Mouse (Mus musculus): Measurements from ENCODE around the gene Zfp36l1. TPM values are rescaled to one million over a fixed set of nuclear protein-coding genes. Genes with fewer than 3 reads are reported as not detected.
A peak's percentile ranks its signal among the peaks of the same experiment; 100 is the strongest.

Gene Zfp36l1
- total and polyA plus RNA-seq, 3 experiments = 65.0 to 79.4 (median 74.4) TPM

DNA sequence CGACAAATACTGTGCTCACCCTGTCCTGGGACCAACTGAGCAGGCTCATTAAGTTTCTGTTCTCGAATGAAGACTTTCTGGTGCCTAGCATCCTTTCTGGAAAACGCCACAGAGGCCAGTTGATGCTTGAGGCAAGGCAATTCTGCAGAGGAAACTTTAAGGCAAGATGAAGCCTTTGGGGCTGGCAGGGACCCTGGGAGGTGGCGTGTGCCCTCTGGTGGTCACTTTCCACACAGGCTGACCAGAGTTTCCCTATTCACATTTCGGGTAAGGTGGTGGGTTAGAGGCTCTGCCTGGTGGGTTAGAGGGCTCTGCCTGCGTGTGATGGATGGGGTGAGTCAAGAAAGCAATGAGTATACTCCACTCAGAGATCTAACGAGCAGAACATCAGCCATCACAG lies 28.7 kb upstream of the Zfp36l1 start:
- no peak overlapping the region for H3K27ac ChIP-seq
- no peak overlapping the region for H3K9ac ChIP-seq (ENCODE audit: low read depth, low read length)
- peak; percentile 47 to 71 for DNase-seq
- peaks cover under 1% of the 10 kb centered on the region; the same call in 1 of the 2 replicates for H3K4me1 ChIP-seq (ENCODE audit: control insufficient read depth, insufficient read depth, low read length)
- H3K27me3 ChIP-seq (ENCODE audit: control insufficient read depth, insufficient read depth, low read length) = no peaks in the 10 kb centered on the region
- no peaks in the 10 kb centered on the region for H3K36me3 ChIP-seq (ENCODE audit: control insufficient read depth, insufficient read depth, low read length)
- H3K79me2 ChIP-seq (replicated peaks; ENCODE audit: control insufficient read depth, insufficient read depth, low read length) = no peaks in the 10 kb centered on the region
- TF ChIP-seq POLR2A (IDR thresholded peaks at IDR 0.05; ENCODE audit: insufficient read depth, low read depth, low read length) (no peak), CTCF (IDR thresholded peaks at IDR 0.05) (peak; percentile 96), EP300 (IDR thresholded peaks at IDR 0.05; ENCODE audit: insufficient read depth, low read depth, low read length) (0 out of 2 replicates have a peak, but pooled peaks have one; percentile 37)
- intact Hi-C loops (cut with DNase I) = loop anchor here (1.0 to 2.0 kb wide), 2 partner anchors 615 to 782 kb away; no protein-coding TSS in a partner anchor
- H3K4me3 ChIP-seq = no peak overlapping the region
- WGBS = 20% methylated on average over 7 of the region's 7 CpGs

DNA sequence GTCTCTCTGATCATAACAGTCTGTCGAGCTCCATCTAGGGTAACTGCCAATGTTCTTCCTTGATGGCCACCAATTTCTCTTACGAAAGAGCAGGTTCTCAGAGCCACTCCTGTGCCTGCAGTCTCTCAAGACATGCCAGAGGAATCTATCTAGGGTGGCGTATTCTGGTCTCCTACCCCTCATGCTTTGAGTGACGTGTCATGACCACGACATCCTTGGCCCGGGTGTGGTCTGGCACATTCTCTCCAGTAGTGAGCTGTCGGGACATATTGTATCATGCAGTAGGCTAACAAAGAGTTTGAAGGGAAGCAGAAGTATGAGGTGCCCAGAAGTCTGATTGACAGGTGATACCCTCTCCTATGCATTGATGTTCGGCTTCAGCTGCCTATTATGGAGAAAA lies 28.2 kb upstream of the Zfp36l1 start:
- Histone ChIP-seq H3K27me3 (ENCODE audit: control insufficient read depth, insufficient read depth, low read length) (no peaks in the 10 kb centered on the region), H3K4me3 (no peak overlapping the region), H3K4me1 (ENCODE audit: control insufficient read depth, insufficient read depth, low read length) (peaks cover under 1% of the 10 kb centered on the region; the same call in 1 of the 2 replicates), H3K27ac (no peak overlapping the region), H3K9ac (ENCODE audit: low read depth, low read length) (no peak overlapping the region), H3K79me2 (replicated peaks; ENCODE audit: control insufficient read depth, insufficient read depth, low read length) (no peaks in the 10 kb centered on the region), H3K36me3 (ENCODE audit: control insufficient read depth, insufficient read depth, low read length) (no peaks in the 10 kb centered on the region)
- no peak for DNase-seq
- TF ChIP-seq EP300 (IDR thresholded peaks at IDR 0.05; ENCODE audit: insufficient read depth, low read depth, low read length) = no peak
- no peak for TF ChIP-seq CTCF (IDR thresholded peaks at IDR 0.05)
- no peak for TF ChIP-seq POLR2A (IDR thresholded peaks at IDR 0.05; ENCODE audit: insufficient read depth, low read depth, low read length)
- WGBS = 65% methylated on average over 8 of the region's 8 CpGs
- intact Hi-C loops (cut with DNase I) = loop anchor here (1.0 to 2.0 kb wide), 2 partner anchors 614 to 782 kb away; no protein-coding TSS in a partner anchor

DNA sequence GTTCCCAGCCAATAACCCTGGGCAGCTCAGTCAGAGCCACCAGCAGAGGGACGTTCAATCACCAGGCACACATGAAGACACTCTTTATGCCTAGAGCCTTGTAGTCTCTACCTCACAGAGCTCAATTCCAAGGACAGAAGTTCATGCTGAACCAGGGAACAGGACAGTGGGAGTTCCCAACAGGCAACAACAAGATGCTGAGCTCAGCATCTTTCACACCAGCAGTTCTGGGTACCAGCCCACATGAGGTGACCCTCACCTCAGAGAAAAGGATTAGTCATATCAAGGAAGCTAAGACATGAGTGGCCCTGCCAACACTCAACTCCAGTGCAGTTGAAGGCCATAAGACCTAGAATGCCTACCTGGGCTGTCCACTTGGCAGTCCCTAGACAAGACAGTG lies 24.9 kb upstream of the Zfp36l1 start:
- WGBS = 71% methylated on average over 1 of the region's 1 CpGs
- Histone ChIP-seq H3K36me3 (ENCODE audit: control insufficient read depth, insufficient read depth, low read length) (no peaks in the 10 kb centered on the region), H3K4me3 (no peak overlapping the region), H3K79me2 (replicated peaks; ENCODE audit: control insufficient read depth, insufficient read depth, low read length) (no peaks in the 10 kb centered on the region), H3K27ac (no peak overlapping the region), H3K27me3 (ENCODE audit: control insufficient read depth, insufficient read depth, low read length) (no peaks in the 10 kb centered on the region), H3K9ac (ENCODE audit: low read depth, low read length) (no peak overlapping the region), H3K4me1 (ENCODE audit: control insufficient read depth, insufficient read depth, low read length) (peaks cover 3% of the 10 kb centered on the region; the same call in 1 of the 2 replicates)
- intact Hi-C loops (cut with DNase I) = no loop called here
- TF ChIP-seq EP300 (IDR thresholded peaks at IDR 0.05; ENCODE audit: insufficient read depth, low read depth, low read length) (no peak), POLR2A (IDR thresholded peaks at IDR 0.05; ENCODE audit: insufficient read depth, low read depth, low read length) (no peak), CTCF (IDR thresholded peaks at IDR 0.05) (no peak)
- DNase-seq = no peak

DNA sequence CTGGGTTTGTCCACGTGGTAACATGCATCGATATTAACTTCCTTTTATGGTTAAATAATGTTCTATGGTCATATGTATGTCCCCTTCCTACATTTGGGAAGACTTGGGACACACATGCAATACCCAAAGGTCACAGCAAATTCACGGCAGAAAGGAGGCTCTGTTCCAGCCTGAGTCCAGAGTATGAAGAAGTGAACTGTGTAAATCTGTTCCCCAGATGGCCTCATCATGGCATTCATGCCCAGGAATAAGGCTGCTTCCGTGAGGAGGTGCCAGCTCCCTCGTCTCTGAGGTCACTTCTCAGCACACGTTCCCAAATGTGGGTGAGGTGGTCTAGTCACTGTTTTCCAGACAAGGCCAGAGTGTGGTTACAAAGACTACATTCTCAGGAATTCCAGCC lies 24.4 kb upstream of the Zfp36l1 start:
- TF ChIP-seq POLR2A (IDR thresholded peaks at IDR 0.05; ENCODE audit: insufficient read depth, low read depth, low read length) = no peak
- no peak for TF ChIP-seq CTCF (IDR thresholded peaks at IDR 0.05)
- TF ChIP-seq EP300 (IDR thresholded peaks at IDR 0.05; ENCODE audit: insufficient read depth, low read depth, low read length) = no peak
- no peaks in the 10 kb centered on the region for H3K27me3 ChIP-seq (ENCODE audit: control insufficient read depth, insufficient read depth, low read length)
- WGBS = 80% methylated on average over 6 of the region's 6 CpGs
- H3K27ac ChIP-seq = peak overlapping the region; percentile 83; the same call in 1 of the 2 replicates
- H3K4me3 ChIP-seq = no peak overlapping the region
- H3K9ac ChIP-seq (ENCODE audit: low read depth, low read length) = no peak overlapping the region
- no peak for DNase-seq
- intact Hi-C loops (cut with DNase I) = no loop called here
- H3K4me1 ChIP-seq (ENCODE audit: control insufficient read depth, insufficient read depth, low read length) = peaks cover 3% of the 10 kb centered on the region; the same call in 1 of the 2 replicates
- no peaks in the 10 kb centered on the region for H3K36me3 ChIP-seq (ENCODE audit: control insufficient read depth, insufficient read depth, low read length)
- H3K79me2 ChIP-seq (replicated peaks; ENCODE audit: control insufficient read depth, insufficient read depth, low read length) = no peaks in the 10 kb centered on the region

DNA sequence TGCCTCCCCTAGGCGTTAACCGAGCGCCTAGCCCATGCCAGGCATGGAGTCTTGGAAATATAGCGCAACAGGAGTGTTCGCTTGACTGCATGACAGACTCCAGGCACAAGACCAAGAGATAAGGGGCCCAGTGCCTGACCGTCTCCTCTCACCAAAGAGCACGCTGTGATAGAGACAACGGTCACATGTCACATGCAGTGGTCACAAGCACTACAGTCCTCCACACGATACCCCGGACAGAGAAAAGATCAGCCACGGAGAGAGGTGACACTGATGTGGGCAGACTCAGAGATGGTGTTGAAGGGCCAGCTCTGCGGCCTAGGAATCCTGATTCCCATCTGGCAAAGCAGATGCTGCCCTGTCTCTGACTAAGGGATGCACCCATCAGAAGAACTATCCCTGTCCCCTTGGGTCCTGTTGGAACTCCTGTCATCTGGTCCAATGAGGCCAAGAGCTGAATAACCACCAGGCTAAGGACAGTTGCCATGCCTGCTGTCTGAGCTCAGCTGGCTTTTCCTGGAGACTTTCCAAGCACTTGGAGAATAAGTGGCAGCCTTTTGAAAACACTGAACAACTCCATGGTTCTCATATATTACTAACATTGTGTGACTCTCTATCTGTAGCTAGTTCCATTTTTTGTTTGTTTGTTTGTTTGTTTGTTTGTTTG lies 23.6 kb upstream of the Zfp36l1 start:
- peak; percentile 51 to 69 for DNase-seq
- no peaks in the 10 kb centered on the region for H3K36me3 ChIP-seq (ENCODE audit: control insufficient read depth, insufficient read depth, low read length)
- H3K9ac ChIP-seq (ENCODE audit: low read depth, low read length) = no peak overlapping the region
- H3K4me3 ChIP-seq = no peak overlapping the region
- TF ChIP-seq EP300 (IDR thresholded peaks at IDR 0.05; ENCODE audit: insufficient read depth, low read depth, low read length) (peak; percentile 94), CTCF (IDR thresholded peaks at IDR 0.05) (no peak)
- WGBS = 40% methylated on average over 12 of the region's 12 CpGs
- H3K27me3 ChIP-seq (ENCODE audit: control insufficient read depth, insufficient read depth, low read length) = no peaks in the 10 kb centered on the region
- peak overlapping the region; percentile 83 for H3K27ac ChIP-seq
- no peaks in the 10 kb centered on the region for H3K79me2 ChIP-seq (replicated peaks; ENCODE audit: control insufficient read depth, insufficient read depth, low read length)
- H3K4me1 ChIP-seq (ENCODE audit: control insufficient read depth, insufficient read depth, low read length) = peaks cover 8% of the 10 kb centered on the region
- intact Hi-C loops (cut with DNase I) = no loop called here

DNA sequence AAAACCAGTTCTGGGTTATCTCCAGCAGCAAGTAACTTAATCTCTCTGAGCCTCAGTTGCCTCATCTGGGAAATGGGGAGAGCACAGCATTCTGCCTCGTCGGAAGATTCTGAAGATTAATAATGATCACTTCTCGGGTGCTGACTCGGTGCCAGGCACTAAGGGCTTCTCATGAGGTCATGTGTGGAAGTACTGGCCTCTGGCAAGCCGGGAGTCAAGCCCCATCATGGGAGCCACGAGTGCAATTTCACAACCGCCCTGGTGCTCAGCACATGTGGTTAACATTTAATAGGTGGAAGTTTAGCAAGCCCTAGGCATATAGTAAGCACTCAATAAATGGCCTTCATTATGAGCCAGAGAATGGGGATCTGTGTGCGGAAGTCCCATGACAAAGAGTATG lies 22.4 kb upstream of the Zfp36l1 start:
- no peak for TF ChIP-seq CTCF (IDR thresholded peaks at IDR 0.05)
- no peak for TF ChIP-seq POLR2A (IDR thresholded peaks at IDR 0.05; ENCODE audit: insufficient read depth, low read depth, low read length)
- no peak for TF ChIP-seq EP300 (IDR thresholded peaks at IDR 0.05; ENCODE audit: insufficient read depth, low read depth, low read length)
- intact Hi-C loops (cut with DNase I) = no loop called here
- WGBS = 89% methylated on average over 8 of the region's 8 CpGs
- Histone ChIP-seq H3K27me3 (ENCODE audit: control insufficient read depth, insufficient read depth, low read length) (no peaks in the 10 kb centered on the region), H3K9ac (ENCODE audit: low read depth, low read length) (no peak overlapping the region), H3K4me1 (ENCODE audit: control insufficient read depth, insufficient read depth, low read length) (peaks cover 17% of the 10 kb centered on the region), H3K36me3 (ENCODE audit: control insufficient read depth, insufficient read depth, low read length) (peaks cover 3% of the 10 kb centered on the region; the same call in 1 of the 2 replicates), H3K27ac (no peak overlapping the region), H3K4me3 (no peak overlapping the region), H3K79me2 (replicated peaks; ENCODE audit: control insufficient read depth, insufficient read depth, low read length) (no peaks in the 10 kb centered on the region)
- DNase-seq = no peak

Measured in heart, adult 2 months (tissue).